Mouse (Mus musculus) neural tube, embryonic 14.5 days (tissue): Measurements from ENCODE around the gene Dpy30. TPM values are rescaled to one million over a fixed set of nuclear protein-coding genes. Genes with fewer than 3 reads are reported as not detected.

Source experiments
- ATAC-seq: fragments of 200-750 bp; cut with Nextera tagmentation; 2 replicates; pipeline ENCODE4 v1.8.0; 2017; ENCODE audit warnings: low read depth, mild to moderate bottlenecking, moderate TSS enrichment, moderate library complexity
- H3K27ac ChIP-seq: fragments of 300-500 bp; sonication (generic); 2 replicates; pipeline ENCODE4 v1.5.1; 2014; ENCODE audit warnings: low read depth, mild to moderate bottlenecking, control low read depth, low read length, moderate library complexity, mixed read lengths
- H3K27me3 ChIP-seq: fragments of 300-500 bp; sonication (generic); 2 replicates; pipeline ENCODE4 v1.6.1; 2014; ENCODE audit warnings: low read length; ENCODE audit not compliant: control insufficient read depth, insufficient read depth
- H3K36me3 ChIP-seq: fragments of 300-500 bp; sonication (generic); 2 replicates; pipeline ENCODE4 v1.6.1; 2014; ENCODE audit warnings: low read length, mixed read lengths; ENCODE audit not compliant: control insufficient read depth, insufficient read depth
- H3K4me1 ChIP-seq: fragments of 300-500 bp; sonication (generic); 2 replicates; pipeline ENCODE4 v1.6.1; 2014; ENCODE audit warnings: low read length; ENCODE audit not compliant: control insufficient read depth, insufficient read depth
- H3K4me2 ChIP-seq: fragments of 300-500 bp; sonication (generic); 2 replicates; pipeline ENCODE4 v1.6.1; 2014; ENCODE audit warnings: mild to moderate bottlenecking, low read depth, low read length, control low read depth
- H3K4me3 ChIP-seq: fragments of 300-500 bp; sonication (generic); 2 replicates; pipeline ENCODE4 v1.5.1; 2014; ENCODE audit warnings: low read depth, low read length, control low read depth, mixed read lengths
- H3K9ac ChIP-seq: fragments of 300-500 bp; sonication (generic); replicated peaks from 2 replicates; pipeline ENCODE4 v1.6.1; 2014; ENCODE audit warnings: low read depth, mild to moderate bottlenecking, control low read depth, low read length, mixed read lengths
- H3K9me3 ChIP-seq: fragments of 300-500 bp; sonication (generic); 2 replicates; pipeline ENCODE4 v1.6.1; 2016; ENCODE audit warnings: low read length; ENCODE audit not compliant: control insufficient read depth
- WGBS: fragments of 180-500 bp; shearing (Covaris S2); extraction: QIAGEN DNeasy Blood & Tissue Kit; methylation state at CpG from one replicate; pipeline ENCODE4 v1.1.7; 2014; 5-methylcytosine and 5-hydroxymethylcytosine counted together
- polyA plus RNA-seq: library from polyadenylated mRNA; unstranded; fragments of >200 nt; fragmentation: Nextera tagmentation; extraction: Ambion mirVana; gene quantifications from 2 replicates; pipeline ENCODE4 v1.2.1, GENCODE M21; 2014

Gene Dpy30
- polyA plus RNA-seq, 1 experiment from 2014 or later = 237 TPM

DNA sequence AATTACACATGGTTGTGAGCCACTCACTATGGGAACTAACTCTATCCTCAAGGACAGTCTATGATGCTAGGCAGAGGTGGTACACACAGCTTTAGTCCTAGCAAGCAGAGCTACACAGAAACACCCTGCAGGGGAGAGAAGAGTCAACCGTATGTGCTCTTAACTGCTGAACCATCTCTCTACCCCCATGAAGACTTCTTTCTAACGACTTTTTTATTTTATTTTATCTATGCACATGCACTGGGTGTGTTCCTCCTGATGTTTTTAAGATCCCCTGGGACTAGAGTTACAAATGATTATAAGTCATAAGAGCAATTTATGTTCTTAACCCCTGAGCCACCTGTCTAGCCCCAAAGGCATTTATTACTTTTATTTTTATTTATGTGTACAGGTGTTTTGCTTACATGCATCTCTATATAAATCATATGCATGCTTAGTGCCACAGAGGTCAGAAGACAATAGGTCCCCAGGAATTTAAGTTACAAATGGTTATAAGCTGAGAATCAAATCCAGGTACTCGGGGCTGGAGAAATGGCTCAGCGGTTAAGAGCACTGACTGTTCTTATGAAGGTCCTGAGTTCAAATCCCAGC is 37.5 kb downstream of the Dpy30 start:
- no peaks in the 10 kb centered on the region for H3K36me3 ChIP-seq
- no peak overlapping the region for H3K4me3 ChIP-seq
- H3K27ac ChIP-seq = no peak overlapping the region
- H3K9ac ChIP-seq = no peak overlapping the region
- no peak overlapping the region for H3K4me2 ChIP-seq
- no peaks in the 10 kb centered on the region for H3K27me3 ChIP-seq
- WGBS = 83% methylated on average over 4 of the region's 4 CpGs
- peaks cover 4% of the 10 kb centered on the region for H3K4me1 ChIP-seq
- no peak for ATAC-seq
- no peaks in the 10 kb centered on the region for H3K9me3 ChIP-seq

DNA sequence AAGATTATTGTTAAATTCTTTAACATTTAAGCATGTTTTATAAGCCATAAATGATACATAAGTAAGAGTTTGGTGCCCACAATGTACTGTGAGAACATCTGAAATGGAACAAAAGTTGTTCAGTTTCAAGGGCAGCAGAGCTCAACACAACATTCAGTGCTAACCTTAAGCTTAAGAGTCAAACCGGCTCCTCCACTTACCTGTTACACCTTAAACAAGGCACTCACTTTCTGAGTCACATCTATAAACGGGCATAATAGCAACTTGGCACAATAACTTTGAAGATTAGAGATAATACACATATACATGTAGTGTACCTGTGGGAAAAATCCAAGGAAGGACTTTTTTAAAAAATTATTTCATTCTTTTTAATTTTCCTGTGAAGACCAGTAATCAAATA is 38.0 kb downstream of the Dpy30 start:
- H3K27me3 ChIP-seq = no peaks in the 10 kb centered on the region
- no peak for ATAC-seq
- no peaks in the 10 kb centered on the region for H3K9me3 ChIP-seq
- 95% methylated on average over 2 of the region's 2 CpGs for WGBS
- no peak overlapping the region for H3K9ac ChIP-seq
- peaks cover 1% of the 10 kb centered on the region for H3K4me1 ChIP-seq
- H3K36me3 ChIP-seq = no peaks in the 10 kb centered on the region
- no peak overlapping the region for H3K4me3 ChIP-seq
- no peak overlapping the region for H3K27ac ChIP-seq
- no peak overlapping the region for H3K4me2 ChIP-seq

DNA sequence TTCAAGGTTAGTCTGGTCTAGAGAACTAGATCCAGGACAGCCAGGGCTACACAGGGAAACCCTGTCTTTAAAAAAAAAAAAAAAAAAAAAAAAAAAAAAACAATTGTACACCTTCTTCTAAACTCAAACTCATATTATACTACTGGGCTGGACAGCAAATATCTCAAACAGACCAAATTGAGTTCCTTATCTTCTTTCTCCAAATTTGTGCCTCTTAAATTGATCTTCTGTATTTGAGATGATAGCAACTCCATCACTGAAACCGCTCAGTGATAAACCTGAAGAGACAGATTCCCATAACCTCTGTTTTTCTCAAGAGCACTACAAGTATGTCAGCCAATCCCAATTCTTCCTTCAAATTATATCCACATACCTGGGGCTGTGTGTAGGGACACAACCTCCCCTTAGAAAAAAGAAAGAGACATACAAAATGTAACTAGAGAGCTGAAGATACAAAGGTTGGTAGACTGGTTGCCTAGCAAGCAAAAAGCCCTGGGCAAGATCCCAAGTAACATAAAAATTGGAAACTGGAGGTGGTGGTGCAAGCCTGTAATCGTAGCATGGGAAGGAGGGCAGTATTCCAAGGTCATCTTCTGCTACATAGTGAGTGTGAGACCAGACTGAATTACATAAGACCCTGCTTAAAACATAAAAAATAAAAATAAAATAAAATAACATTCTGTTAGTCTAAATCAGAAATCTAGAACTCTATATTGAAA is 39.2 kb downstream of the Dpy30 start:
- H3K4me1 ChIP-seq = no peaks in the 10 kb centered on the region
- no peak overlapping the region for H3K9ac ChIP-seq
- H3K4me3 ChIP-seq = no peak overlapping the region
- H3K4me2 ChIP-seq = no peak overlapping the region
- no peaks in the 10 kb centered on the region for H3K9me3 ChIP-seq
- no peak overlapping the region for H3K27ac ChIP-seq
- no peaks in the 10 kb centered on the region for H3K27me3 ChIP-seq
- H3K36me3 ChIP-seq = no peaks in the 10 kb centered on the region
- 87% methylated on average over 2 of the region's 2 CpGs for WGBS
- ATAC-seq = no peak

DNA sequence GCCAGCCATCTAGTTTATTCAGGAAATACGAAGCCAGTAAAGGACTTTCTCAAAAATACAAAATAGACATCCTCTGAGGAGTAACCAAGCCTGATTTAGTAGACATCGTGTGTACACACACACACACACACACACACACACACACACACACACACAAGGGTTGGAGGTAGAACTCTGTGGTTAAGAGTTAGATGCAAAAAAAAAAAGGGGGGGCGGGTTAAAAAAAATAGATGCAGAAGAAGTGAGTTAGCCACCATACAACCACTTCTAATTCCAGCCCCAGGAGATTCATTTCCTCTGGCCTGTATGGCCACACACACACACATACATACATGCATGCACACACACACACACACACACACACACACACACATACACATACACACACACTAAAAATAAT is 41.7 kb downstream of the Dpy30 start:
- ATAC-seq = no peak
- H3K27ac ChIP-seq = no peak overlapping the region
- no peak overlapping the region for H3K9ac ChIP-seq
- H3K4me2 ChIP-seq = no peak overlapping the region
- H3K4me3 ChIP-seq = no peak overlapping the region
- WGBS = 92% methylated on average over 3 of the region's 3 CpGs
- no peaks in the 10 kb centered on the region for H3K36me3 ChIP-seq
- H3K9me3 ChIP-seq = no peaks in the 10 kb centered on the region
- no peaks in the 10 kb centered on the region for H3K27me3 ChIP-seq
- H3K4me1 ChIP-seq = no peaks in the 10 kb centered on the region

DNA sequence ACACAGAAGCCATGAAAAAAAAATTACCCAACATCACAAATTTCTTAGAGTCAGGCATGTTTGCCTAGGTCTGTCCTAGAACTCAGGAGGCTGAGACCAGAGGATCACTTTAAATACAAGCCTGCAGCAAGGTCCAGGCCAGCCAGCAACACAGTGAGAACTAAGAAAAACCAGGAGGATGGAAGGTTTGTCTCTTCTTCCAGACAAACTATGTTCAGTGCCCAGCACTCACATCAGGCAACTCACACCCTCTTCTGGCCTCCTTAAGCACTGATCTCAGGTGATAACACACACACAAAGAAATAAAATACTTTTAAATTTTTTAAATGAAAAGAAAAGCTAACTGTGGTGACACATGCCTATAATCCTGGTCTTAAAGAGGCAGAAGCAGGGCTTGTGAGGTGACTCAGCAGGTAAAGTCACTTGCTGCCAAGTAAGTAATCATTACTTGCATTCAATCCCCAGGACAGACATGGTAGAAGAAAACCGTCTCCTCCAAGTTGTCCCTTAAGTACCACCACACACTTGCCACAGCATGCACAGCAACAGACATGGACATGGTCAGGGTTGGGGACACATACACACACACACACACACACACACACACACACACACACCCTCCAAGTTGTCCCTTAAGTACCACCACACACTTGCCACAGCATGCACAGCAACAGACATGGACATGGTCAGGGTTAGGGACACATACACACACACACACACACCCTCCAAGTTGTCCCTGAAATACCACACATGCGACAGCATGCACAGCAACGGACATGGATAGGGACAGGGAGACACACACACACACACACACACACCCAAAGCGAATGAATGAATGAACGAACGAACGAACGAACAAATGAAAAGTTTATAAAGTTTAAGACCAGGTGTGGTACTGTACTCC is 44.5 kb downstream of the Dpy30 start:
- Histone ChIP-seq H3K4me2 (no peak overlapping the region), H3K4me1 (no peaks in the 10 kb centered on the region), H3K27ac (no peak overlapping the region), H3K27me3 (no peaks in the 10 kb centered on the region), H3K9me3 (no peaks in the 10 kb centered on the region), H3K4me3 (no peak overlapping the region), H3K36me3 (no peaks in the 10 kb centered on the region), H3K9ac (no peak overlapping the region)
- 0 out of 2 replicates have a peak, but pooled peaks have one; percentile 51 for ATAC-seq
- 90% methylated on average over 8 of the region's 8 CpGs for WGBS

DNA sequence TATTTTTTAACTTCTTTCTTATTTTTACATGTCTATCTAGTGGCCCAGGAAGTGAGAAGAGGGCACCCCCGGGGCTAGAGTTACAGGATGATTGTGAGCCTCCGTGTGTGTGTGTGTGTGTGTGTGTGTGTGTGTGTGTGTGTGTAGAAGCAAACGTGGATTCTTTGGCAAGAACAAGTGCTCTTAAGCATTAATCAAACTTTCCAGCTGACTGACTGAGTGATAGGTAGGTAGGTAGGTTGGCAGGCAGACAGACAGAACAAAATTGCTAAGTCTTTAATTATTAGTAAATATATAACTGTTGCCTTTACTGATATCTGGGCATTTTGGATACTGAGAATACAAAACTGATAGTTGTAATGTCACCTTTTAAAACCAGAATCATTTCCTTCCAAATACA is 49.3 kb downstream of the Dpy30 start:
- ATAC-seq = no peak
- Histone ChIP-seq H3K36me3 (no peaks in the 10 kb centered on the region), H3K27me3 (no peaks in the 10 kb centered on the region), H3K27ac (no peak overlapping the region), H3K9ac (no peak overlapping the region), H3K9me3 (no peaks in the 10 kb centered on the region), H3K4me3 (no peak overlapping the region), H3K4me2 (no peak overlapping the region), H3K4me1 (no peaks in the 10 kb centered on the region)
- 87% methylated on average over 3 of the region's 3 CpGs for WGBS

DNA sequence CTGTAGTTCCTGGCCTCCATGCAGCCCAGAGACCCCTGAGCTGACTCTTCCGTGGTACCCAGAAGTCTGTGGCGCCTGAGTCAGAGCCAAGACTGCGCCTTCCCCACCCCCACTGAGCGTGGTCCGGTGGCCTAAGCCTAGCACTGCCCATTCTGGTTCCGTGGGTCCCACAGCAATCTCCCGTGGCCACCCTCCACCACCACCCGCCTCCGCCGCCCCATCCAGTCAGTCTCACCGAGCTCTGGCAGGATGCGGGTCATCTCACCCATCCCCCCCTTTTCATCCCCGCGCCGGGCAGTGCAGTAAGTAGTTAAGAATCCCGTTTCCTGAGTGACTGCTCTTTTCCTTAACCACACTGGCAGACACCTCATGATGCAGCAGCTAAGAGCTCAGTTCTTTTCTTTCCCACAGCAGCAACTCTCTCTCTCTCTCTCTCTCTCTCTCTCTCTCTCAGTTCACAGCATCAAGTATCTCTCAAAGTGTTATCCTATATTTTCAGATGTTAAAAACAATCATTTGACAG is 51.0 kb downstream of the Dpy30 start:
- no peaks in the 10 kb centered on the region for H3K36me3 ChIP-seq
- no peaks in the 10 kb centered on the region for H3K9me3 ChIP-seq
- no peak overlapping the region for H3K9ac ChIP-seq
- ATAC-seq = no peak
- WGBS = 81% methylated on average over 16 of the region's 16 CpGs
- H3K27me3 ChIP-seq = no peaks in the 10 kb centered on the region
- H3K27ac ChIP-seq = no peak overlapping the region
- H3K4me1 ChIP-seq = no peaks in the 10 kb centered on the region
- no peak overlapping the region for H3K4me2 ChIP-seq
- H3K4me3 ChIP-seq = no peak overlapping the region

DNA sequence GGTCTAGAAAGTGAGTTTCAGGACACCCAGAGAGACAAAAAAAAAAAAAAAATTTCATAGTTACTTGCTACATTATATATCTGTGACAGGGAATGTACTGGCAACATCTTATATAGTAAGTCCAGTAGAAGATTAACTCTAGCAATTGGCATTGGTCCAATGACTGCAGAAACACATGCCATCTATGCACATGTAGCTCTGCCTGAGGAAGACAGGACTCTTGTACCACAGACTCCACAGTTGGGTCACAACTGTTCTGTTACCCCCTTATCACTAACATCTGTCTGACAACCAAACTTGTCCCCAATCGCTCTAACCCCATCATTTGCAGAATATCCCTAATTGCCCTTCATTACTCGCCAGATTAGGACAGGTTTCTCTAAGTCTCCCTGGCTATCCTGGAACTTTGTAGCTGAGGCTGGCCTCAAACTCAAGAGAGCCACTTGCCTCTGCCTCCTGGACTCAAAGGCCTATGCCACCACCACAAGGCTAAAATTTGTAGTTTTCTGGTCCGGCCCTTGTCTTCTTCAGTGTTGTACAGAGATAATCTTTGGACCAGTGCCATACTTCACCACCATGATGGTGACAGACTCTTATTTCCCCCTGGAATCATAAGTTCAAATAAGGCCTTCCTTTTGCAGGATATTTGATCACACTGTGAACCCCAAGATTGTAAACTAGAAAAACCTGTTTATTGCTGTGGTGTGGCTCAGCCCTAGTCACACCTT is 52.0 kb downstream of the Dpy30 start:
- Histone ChIP-seq H3K27ac (no peak overlapping the region), H3K27me3 (no peaks in the 10 kb centered on the region), H3K4me2 (no peak overlapping the region), H3K9me3 (no peaks in the 10 kb centered on the region), H3K36me3 (no peaks in the 10 kb centered on the region), H3K4me1 (no peaks in the 10 kb centered on the region), H3K9ac (no peak overlapping the region), H3K4me3 (no peak overlapping the region)
- no peak for ATAC-seq
- 97% methylated on average over 3 of the region's 3 CpGs for WGBS
